In the genomic region with DNA sequence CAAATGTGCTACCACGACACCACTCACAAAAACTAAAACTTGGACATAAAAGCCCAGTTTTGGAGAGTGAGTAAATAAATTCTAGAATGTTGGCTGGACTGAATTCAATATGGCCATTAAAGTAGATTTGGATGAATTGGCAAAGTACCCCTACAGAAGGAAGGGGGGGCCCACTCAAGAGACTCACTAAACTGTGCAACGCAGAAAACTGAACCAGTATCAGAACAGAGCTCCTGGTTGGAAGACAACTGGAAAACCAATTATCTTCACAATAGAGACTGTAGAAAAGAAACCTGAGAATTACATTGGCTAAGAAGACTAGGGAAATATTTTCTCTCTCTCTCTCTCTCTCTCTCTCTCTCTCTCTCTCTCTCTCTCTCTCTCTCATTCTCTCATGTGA, we compare ENCODE assay signal across 19 mouse cellular contexts.
"Had no signal": no experiment of that assay in that cellular context is flagged by ENCODE, and none has a peak within 500 bp of the region (broad histone marks: within the 10 kb centered on the region; RNA-seq: fewer than 3 reads in every experiment).

No protein-coding gene starts in this region.

- H3K27me3 ChIP-seq: midbrain, embryonic 12.5 days; neural tube, embryonic 13.5 days; neural tube, embryonic 15.5 days had no signal

- DNase-seq: liver, postnatal 0 days; lung, embryonic 14.5 days; lung, postnatal 10 days; lung, postnatal 4 days; midbrain, embryonic 14.5 days; retina, postnatal 1 day; right cerebral cortex, adult 18-20 months; right cerebral cortex, postnatal 25 days; right cerebral cortex, postnatal 4 days; spleen, adult 18-20 months; thymus, adult 2 months; thymus, postnatal 25 days; thymus, postnatal 4 days had no signal

- ATAC-seq: liver, postnatal 0 days; midbrain, embryonic 16.5 days had no signal

- H3K4me3 ChIP-seq: midbrain, embryonic 10.5 days; midbrain, embryonic 12.5 days; myocyte; neural tube, embryonic 13.5 days; neural tube, embryonic 15.5 days had no signal

- H3K9me3 ChIP-seq: midbrain, embryonic 10.5 days; midbrain, embryonic 12.5 days; neural tube, embryonic 13.5 days; neural tube, embryonic 15.5 days had no signal

- H3K27ac ChIP-seq: midbrain, embryonic 10.5 days; midbrain, embryonic 12.5 days; neural tube, embryonic 13.5 days; neural tube, embryonic 15.5 days had no signal

- H3K9ac ChIP-seq: liver, postnatal 0 days; lung, embryonic 14.5 days; midbrain, embryonic 12.5 days; neural tube, embryonic 13.5 days; neural tube, embryonic 15.5 days had no signal

- H3K4me2 ChIP-seq: lung, embryonic 14.5 days; midbrain, embryonic 12.5 days; neural tube, embryonic 13.5 days; neural tube, embryonic 15.5 days had no signal

- H3K36me3 ChIP-seq: midbrain, embryonic 10.5 days; midbrain, embryonic 12.5 days; neural tube, embryonic 13.5 days; neural tube, embryonic 15.5 days had no signal
